Mouse (Mus musculus) adrenal gland, postnatal 25 days (tissue): Measurements from ENCODE around the gene Zfyve27. TPM values are rescaled to one million over a fixed set of nuclear protein-coding genes. Genes with fewer than 3 reads are reported as not detected.

Experiments
- DNase-seq: peaks from one replicate; pipeline ENCODE4 v3.0.0; 2021; ENCODE audit warnings: mixed read lengths
- total RNA-seq: library from RNA; stranded (reverse); gene quantifications from 2 replicates; pipeline ENCODE4 v1.2.3, GENCODE M21; 2021

The Zfyve27 gene
- total RNA-seq, 1 experiment from 2014 or later: 73.5 TPM

DNA sequence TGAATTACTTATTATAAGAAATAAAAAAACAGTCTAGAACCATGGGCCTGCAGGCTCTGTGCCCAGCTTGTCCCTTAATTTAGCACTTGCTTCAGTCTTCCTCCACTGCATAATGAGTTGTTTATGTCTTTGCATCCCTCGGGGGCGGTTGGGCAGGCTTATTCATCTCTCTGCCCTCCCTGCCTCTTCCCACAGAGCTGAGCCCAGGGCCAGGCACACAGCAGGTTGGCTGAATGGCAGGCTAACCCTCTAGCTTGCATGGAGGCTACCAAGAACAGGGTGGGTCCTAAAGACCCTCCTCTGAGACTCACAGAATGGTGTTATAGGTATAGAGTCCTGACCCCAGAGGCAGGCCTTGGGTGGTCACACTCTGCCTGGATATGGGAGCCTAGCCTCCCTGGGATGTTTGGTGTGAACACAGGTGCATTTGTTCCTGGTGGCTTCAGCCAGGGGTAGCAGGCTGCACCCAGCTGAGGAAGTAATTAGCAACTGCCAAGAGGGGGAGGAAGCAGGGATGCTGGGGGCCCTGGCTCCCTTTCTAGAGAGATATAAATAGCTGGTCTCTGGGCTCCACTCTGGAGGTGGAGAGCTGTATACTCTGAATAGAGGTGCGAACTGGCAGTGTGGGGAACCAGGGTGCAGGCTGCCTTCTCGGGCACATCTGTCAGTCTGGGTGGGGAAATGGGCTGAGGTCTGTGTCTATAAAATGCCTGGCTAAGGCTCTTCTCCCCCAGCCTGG, 74.0 kb downstream of the Zfyve27 start:
- no peak for DNase-seq

DNA sequence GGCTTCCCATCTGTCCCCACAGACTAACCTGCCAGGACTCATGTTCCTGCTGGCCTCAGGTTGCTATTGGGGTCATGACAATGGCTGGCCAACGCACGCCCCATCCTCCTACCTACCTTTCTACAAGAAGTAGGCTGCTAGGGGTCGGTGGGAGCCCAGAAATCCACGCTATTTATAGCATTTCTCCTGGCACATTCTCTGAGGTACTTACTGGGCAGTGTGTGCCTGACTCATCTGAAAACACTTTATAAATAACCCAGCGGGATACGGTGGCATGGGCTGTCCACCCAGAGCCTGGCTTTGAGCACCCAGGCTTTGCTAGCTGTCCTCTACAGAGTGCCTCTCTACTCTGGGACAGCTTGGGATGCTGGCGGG, 74.6 kb downstream of the Zfyve27 start:
- no peak for DNase-seq

DNA sequence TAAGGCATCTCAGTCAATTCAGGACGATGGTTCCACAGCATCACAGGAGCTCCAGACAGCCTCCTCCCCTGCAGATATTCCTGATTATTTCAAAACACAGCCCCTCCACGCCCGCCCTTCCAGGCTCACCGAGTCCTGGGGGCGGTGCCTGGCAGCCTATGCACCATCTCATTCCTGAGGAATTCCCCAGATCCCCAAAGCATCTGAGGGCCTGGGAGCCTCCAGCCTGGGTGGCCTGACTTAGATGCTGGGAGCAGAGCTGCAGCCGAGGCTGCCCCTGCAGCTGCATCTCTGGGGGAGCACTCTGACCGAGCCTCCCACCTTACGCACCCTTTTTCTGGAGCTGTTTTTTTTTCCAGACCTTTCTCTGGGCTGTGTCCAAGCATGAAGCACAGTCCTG, 77.1 kb downstream of the Zfyve27 start:
- no peak for DNase-seq

DNA sequence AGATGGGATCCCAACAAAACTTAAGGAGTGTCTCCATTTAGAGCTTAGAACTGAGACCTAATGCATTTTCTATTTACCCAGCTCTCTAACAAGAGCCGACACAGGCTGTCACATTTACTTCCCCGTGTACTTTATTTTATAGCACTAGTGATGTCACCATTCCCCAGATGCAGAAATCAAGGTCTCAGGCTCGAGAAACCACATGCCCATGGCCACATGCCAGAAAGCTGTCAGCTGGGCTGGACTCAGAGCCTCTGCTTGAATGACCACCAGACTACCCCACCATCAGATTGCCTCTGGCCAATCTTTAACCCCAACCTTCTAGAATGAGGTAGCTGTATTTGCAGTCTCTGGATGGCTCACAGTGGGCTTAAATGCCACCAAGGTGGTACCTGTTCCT, 79.7 kb downstream of the Zfyve27 start:
- no peak for DNase-seq

Other genes with a start within 250 kb of the Zfyve27 start
- gene Exosc1, start 230.5 kb upstream of the Zfyve27 start, total RNA-seq: 24.0 and 30.3 TPM in 2 replicates
- gene Zdhhc16, start 230.5 kb upstream of the Zfyve27 start, total RNA-seq: 36.0 and 39.8 TPM in 2 replicates
- gene Mms19, start 182.8 kb upstream of the Zfyve27 start, total RNA-seq: 19.0 and 31.0 TPM in 2 replicates
- 15.2 and 18.2 TPM in 2 replicates for gene Ubtd1, start 182.2 kb upstream of the Zfyve27 start, total RNA-seq
- 0.46 TPM in 1 of 2 replicates, not detected in the other for gene Ankrd2, start 128.0 kb upstream of the Zfyve27 start, total RNA-seq
- gene Hoga1, start 118.3 kb upstream of the Zfyve27 start, total RNA-seq: 4.5 and 5.2 TPM in 2 replicates
- 0.67 and 1.1 TPM in 2 replicates for gene 4933411K16Rik, start 111.7 kb upstream of the Zfyve27 start, total RNA-seq
- gene Morn4, start 77.6 kb upstream of the Zfyve27 start, total RNA-seq: 6.6 and 10.1 TPM in 2 replicates
- 58.2 and 62.4 TPM in 2 replicates for gene Pi4k2a, start 73.5 kb upstream of the Zfyve27 start, total RNA-seq
- 74.4 and 98.1 TPM in 2 replicates for gene Avpi1, start 34.9 kb upstream of the Zfyve27 start, total RNA-seq
- 40.4 and 45.0 TPM in 2 replicates for gene Marveld1, start 16.6 kb upstream of the Zfyve27 start, total RNA-seq
- gene Sfrp5, start 38.3 kb downstream of the Zfyve27 start, total RNA-seq: 1.1 and 1.8 TPM in 2 replicates
- gene Golga7b, start 83.6 kb downstream of the Zfyve27 start, total RNA-seq: 0.86 and 1.2 TPM in 2 replicates